ENCODE assay signal across 8 mouse cellular contexts in the genomic region with DNA sequence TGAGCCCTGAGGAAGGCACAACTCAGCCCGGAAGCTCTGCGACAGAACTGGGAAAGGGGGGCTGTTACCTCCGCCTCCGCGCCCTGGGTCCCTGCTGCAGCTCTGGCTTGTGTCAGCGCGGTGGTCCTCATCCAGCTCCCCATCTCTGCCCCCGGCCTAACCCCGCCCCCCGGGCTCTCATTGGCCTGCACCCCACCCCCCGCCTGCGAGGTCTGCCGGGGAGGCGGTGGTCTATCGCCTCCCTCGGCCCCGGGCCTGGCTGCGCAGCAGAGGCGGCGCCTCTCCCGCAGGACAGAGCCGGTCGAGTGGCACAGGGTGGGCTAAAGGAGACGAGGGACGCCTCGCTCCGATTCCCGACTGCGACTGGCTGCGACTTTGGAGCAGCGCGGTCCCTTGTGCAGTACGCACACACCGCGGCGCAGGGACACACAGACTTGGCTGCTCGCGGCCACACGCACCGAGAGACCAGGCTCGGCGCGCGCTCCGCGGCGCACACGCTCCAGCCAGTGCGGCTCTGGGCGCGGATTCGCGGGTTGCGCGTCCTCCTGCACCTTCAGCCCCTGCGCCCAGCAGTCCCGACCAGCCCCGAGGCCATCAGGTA. TPM values are rescaled to one million over a fixed set of nuclear protein-coding genes. Genes with fewer than 3 reads are reported as not detected.
A peak's percentile ranks its signal among the peaks of the same experiment; 100 is the strongest.
DNase-seq lines count a peak whose midpoint lies in the region; ATAC-seq and TF ChIP-seq lines count a peak whose summit lies in the region.

TSS of gene Adcyap1r1 (plus strand) at position 208 of the 601 bp plus-strand sequence.

- H3K9me3 ChIP-seq in heart, embryonic 14.5 days (ENCODE audit: control insufficient read depth, low read length) = no peaks in the 10 kb centered on the region
- H3K9me3 ChIP-seq in midbrain, embryonic 13.5 days = no peaks in the 10 kb centered on the region

- peaks cover 79% of the 10 kb centered on the region for H3K27me3 ChIP-seq in heart, embryonic 14.5 days (ENCODE audit: control insufficient read depth, insufficient read depth, low read length)
- peaks cover 6% of the 10 kb centered on the region for H3K27me3 ChIP-seq in midbrain, embryonic 13.5 days

- TF ChIP-seq POLR2A in lung, adult 2 months (IDR thresholded peaks at IDR 0.05; ENCODE audit: borderline replicate concordance, extremely low read depth, low read depth, low read length) = no peak

- peak within 1 kb of the TSS; percentile 57; the same call in 1 of the 2 replicates for H3K9ac ChIP-seq in heart, embryonic 14.5 days (ENCODE audit: low read length)
- H3K9ac ChIP-seq in midbrain, embryonic 13.5 days (replicated peaks) = peak within 1 kb of the TSS; percentile 92

- peak; percentile 44 for ATAC-seq in heart, embryonic 14.5 days (ENCODE audit: insufficient number of reproducible peaks, insufficient read depth, low FRiP score, low read depth)
- ATAC-seq in midbrain, embryonic 13.5 days = peak; percentile 95

- H3K4me1 ChIP-seq in heart, embryonic 14.5 days (ENCODE audit: control insufficient read depth in 2 of 2, insufficient read depth in 2 of 2, low read length in 2 of 2) = peaks cover 8 to 20% of the 10 kb centered on the region in 2 experiments; a peak in 3 of 4 replicates
- peaks cover 63% of the 10 kb centered on the region for H3K4me1 ChIP-seq in midbrain, embryonic 13.5 days (replicated peaks)
- H3K4me1 ChIP-seq in lung, adult 2 months (ENCODE audit: control insufficient read depth, insufficient read depth, low read length) = no peaks in the 10 kb centered on the region

- TF ChIP-seq CTCF in lung, adult 2 months (IDR thresholded peaks at IDR 0.05; ENCODE audit: insufficient read depth, low read length) = no peak

- under 1% methylated on average over 53 of the region's 58 CpGs for WGBS in heart, embryonic 14.5 days
- WGBS in midbrain, embryonic 13.5 days = under 1% methylated on average over 58 of the region's 58 CpGs
- 2% methylated on average over 52 of the region's 58 CpGs for WGBS in lung, adult 2 months

- H3K4me3 ChIP-seq in heart, embryonic 14.5 days (ENCODE audit: control insufficient read depth in 1 of 2, insufficient read depth in 1 of 2, low read depth in 1 of 2, low read length in 2 of 2) = peak within 1 kb of the TSS; percentile 49 to 51
- peak within 1 kb of the TSS; percentile 81 for H3K4me3 ChIP-seq in midbrain, embryonic 13.5 days (replicated peaks)
- H3K4me3 ChIP-seq in lung, adult 2 months (replicated peaks; ENCODE audit: extremely low read depth, low read depth, low read length) = no peak within 1 kb of the TSS

- H3K27ac ChIP-seq in heart, embryonic 14.5 days (replicated peaks in 1 of 2; ENCODE audit: control insufficient read depth in 1 of 2, insufficient read depth in 1 of 2, low read depth in 2 of 2, low read length in 2 of 2) = no peak within 1 kb of the TSS
- H3K27ac ChIP-seq in midbrain, embryonic 13.5 days = peak within 1 kb of the TSS; percentile 88

- peak; percentile 17 for DNase-seq in thymus, postnatal 4 days
- DNase-seq in thymus, postnatal 25 days = no peak
- peak; percentile 85 for DNase-seq in embryo, embryonic 9.5 days (ENCODE audit: extremely low spot score)
- peak; percentile 84 to 86 for DNase-seq in layer of hippocampus, postnatal 14 days (ENCODE audit: low spot score in 2 of 2)
- DNase-seq in thymus, postnatal 0 days (ENCODE audit: low spot score) = no peak
- DNase-seq in lung, adult 2 months = no peak

- peak within 1 kb of the TSS; percentile 76 for H3K4me2 ChIP-seq in heart, embryonic 14.5 days (ENCODE audit: low read length)
- H3K4me2 ChIP-seq in midbrain, embryonic 13.5 days (replicated peaks) = peak within 1 kb of the TSS; percentile 91

- H3K36me3 ChIP-seq in heart, embryonic 14.5 days (ENCODE audit: control insufficient read depth, insufficient read depth, low read length) = no peaks in the 10 kb centered on the region
- H3K36me3 ChIP-seq in midbrain, embryonic 13.5 days = no peaks in the 10 kb centered on the region

RNA-seq across cellular contexts. Expression of gene Adcyap1r1, which starts in this region (rescaled TPM):
- polyA plus RNA-seq in heart, embryonic 14.5 days (2014; fragmentation: Nextera tagmentation; extraction: Ambion mirVana) = 4.1 and 4.2 TPM in 2 replicates
- 100 to 1,000 TPM; 134 TPM for total RNA-seq in layer of hippocampus, postnatal 14 days (2021)
- 31.3 and 33.5 TPM in 2 replicates for polyA plus RNA-seq in midbrain, embryonic 13.5 days (2015; fragmentation: Nextera tagmentation; extraction: Ambion mirVana)
- 0.40 and 0.44 TPM in 2 replicates for polyA plus RNA-seq in thymus, postnatal 0 days (2015; fragmentation: Nextera tagmentation; extraction: Ambion mirVana)
- 2.9 and 3.9 TPM in 2 replicates for polyA plus RNA-seq in lung, adult 2 months (2012; rRNA removed)

Comparison
In these comparisons a context has a peak if more than half of its experiments do, and no peak if none do; other contexts are left out.
1. DNase-seq: peak in thymus, postnatal 4 days (single experiment), embryo, embryonic 9.5 days (single experiment) and layer of hippocampus, postnatal 14 days (2 of 2); none in thymus, postnatal 25 days (single experiment), thymus, postnatal 0 days (single experiment) and lung, adult 2 months (single experiment).